Mouse (Mus musculus) lung, postnatal 0 days (tissue): ENCODE data around the gene Malsu1. TPM values are rescaled to one million over a fixed set of nuclear protein-coding genes. Genes with fewer than 3 reads are reported as not detected.

ENCODE experiments used
- ATAC-seq: fragments of 200-750 bp; cut with Nextera tagmentation; 2 replicates; pipeline ENCODE4 v1.8.0; 2017; ENCODE audit warnings: moderate library complexity
- DNase-seq: peaks from one replicate; pipeline ENCODE4 v3.0.0-alpha.2; 2016; ENCODE audit warnings: low spot score
- H3K27ac ChIP-seq: fragments of 300-500 bp; sonication (generic); 2 replicates; pipeline ENCODE4 v1.5.1; 2014; ENCODE audit warnings: antibody characterized with exemption, mild to moderate bottlenecking, low read length, mixed read lengths
- H3K27me3 ChIP-seq: fragments of 300-500 bp; sonication (generic); replicated peaks from 2 replicates; pipeline ENCODE4 v1.6.1; 2014; ENCODE audit warnings: low read length, mixed read lengths; ENCODE audit not compliant: insufficient read depth
- H3K36me3 ChIP-seq: fragments of 300-500 bp; sonication (generic); 2 replicates; pipeline ENCODE4 v1.6.1; 2014; ENCODE audit warnings: low read length, mixed read lengths; ENCODE audit not compliant: insufficient read depth
- H3K4me1 ChIP-seq: fragments of 300-500 bp; sonication (generic); 2 replicates; pipeline ENCODE4 v1.6.1; 2014; ENCODE audit warnings: antibody characterized with exemption, low read depth, low read length, mixed read lengths; ENCODE audit not compliant: insufficient read depth
- H3K4me2 ChIP-seq: fragments of 300-500 bp; sonication (generic); replicated peaks from 2 replicates; pipeline ENCODE4 v1.6.1; 2014; ENCODE audit warnings: low read depth, mild to moderate bottlenecking, low read length, moderate library complexity, mixed read lengths
- H3K4me3 ChIP-seq: fragments of 300-500 bp; sonication (generic); 2 replicates; pipeline ENCODE4 v1.5.1; 2014; ENCODE audit warnings: low read depth, low read length
- H3K9ac ChIP-seq: fragments of 300-500 bp; sonication (generic); replicated peaks from 2 replicates; pipeline ENCODE4 v1.6.1; 2014; ENCODE audit warnings: low read depth, mild to moderate bottlenecking
- H3K9me3 ChIP-seq: fragments of 300-500 bp; sonication (generic); 2 replicates; pipeline ENCODE4 v1.6.1; 2016; ENCODE audit warnings: low read length, mixed read lengths
- CTCF ChIP-seq: IDR thresholded peaks from 2 replicates; pipeline ENCODE4 v1.5.1; 2016; ENCODE audit warnings: antibody characterized with exemption, mild to moderate bottlenecking
- EP300 ChIP-seq: IDR thresholded peaks from 2 replicates; pipeline ENCODE4 v1.6.1; 2016; ENCODE audit warnings: antibody characterized with exemption, mild to moderate bottlenecking, control low read depth
- WGBS: fragments of 180-500 bp; shearing (Covaris S2); extraction: QIAGEN DNeasy Blood & Tissue Kit; methylation state at CpG from one replicate; pipeline ENCODE4 v1.1.7; 2014; 5-methylcytosine and 5-hydroxymethylcytosine counted together
- polyA plus RNA-seq: library from polyadenylated mRNA; unstranded; fragments of >200 nt; fragmentation: Nextera tagmentation; extraction: Ambion mirVana; gene quantifications from 2 replicates; pipeline ENCODE4 v1.2.1, GENCODE M21; 2015

The Malsu1 gene
- polyA plus RNA-seq, 1 experiment from 2014 or later: 84.1 TPM

GRCm38 (mm10) chr6:49119462-49120135 is 46.0 kb downstream of the Malsu1 start:
- no peak for TF ChIP-seq CTCF
- TF ChIP-seq EP300: peak; percentile 43; the same call in 1 of the 2 replicates
- H3K27ac ChIP-seq: peak overlapping the region; percentile 1; the same call in 1 of the 2 replicates
- DNase-seq: peak; percentile 56
- no peaks in the 10 kb centered on the region for H3K9me3 ChIP-seq
- WGBS: 52% methylated on average over 1 of the region's 1 CpGs
- no peak overlapping the region for H3K4me3 ChIP-seq
- ATAC-seq: peak; percentile 78
- H3K36me3 ChIP-seq: no peaks in the 10 kb centered on the region
- H3K9ac ChIP-seq: no peak overlapping the region
- H3K4me2 ChIP-seq: no peak overlapping the region
- no peaks in the 10 kb centered on the region for H3K27me3 ChIP-seq
- peaks cover 6% of the 10 kb centered on the region; the same call in 1 of the 2 replicates for H3K4me1 ChIP-seq

- H3K27me3 ChIP-seq: no peaks in the 10 kb centered on the region
- peak overlapping the region; percentile 1; the same call in 1 of the 2 replicates for H3K27ac ChIP-seq
- H3K4me3 ChIP-seq: no peak overlapping the region
- 84% methylated on average over 3 of the region's 3 CpGs for WGBS
- ATAC-seq: no peak
- no peak overlapping the region for H3K4me2 ChIP-seq
- H3K9me3 ChIP-seq: no peaks in the 10 kb centered on the region
- H3K36me3 ChIP-seq: no peaks in the 10 kb centered on the region
- H3K4me1 ChIP-seq: peaks cover 6% of the 10 kb centered on the region; the same call in 1 of the 2 replicates
- TF ChIP-seq CTCF (no peak), EP300 (no peak)
- DNase-seq: no peak
- no peak overlapping the region for H3K9ac ChIP-seq
These were observed 46.8 kb downstream of the Malsu1 start for GRCm38 (mm10) chr6:49120370-49120769.

GRCm38 (mm10) chr6:49130328-49130727 is 56.7 kb downstream of the Malsu1 start:
- no peak for TF ChIP-seq CTCF
- TF ChIP-seq EP300: no peak
- Histone ChIP-seq H3K9me3 (no peaks in the 10 kb centered on the region), H3K4me1 (no peaks in the 10 kb centered on the region), H3K9ac (no peak overlapping the region), H3K27me3 (no peaks in the 10 kb centered on the region), H3K27ac (no peak overlapping the region), H3K4me2 (no peak overlapping the region), H3K4me3 (no peak overlapping the region), H3K36me3 (no peaks in the 10 kb centered on the region)
- DNase-seq (no peak), ATAC-seq (no peak)

GRCm38 (mm10) chr6:49131855-49132254 is 58.3 kb downstream of the Malsu1 start:
- H3K36me3 ChIP-seq: no peaks in the 10 kb centered on the region
- H3K9ac ChIP-seq: no peak overlapping the region
- no peak for DNase-seq
- WGBS: 88% methylated on average over 9 of the region's 9 CpGs
- H3K27ac ChIP-seq: no peak overlapping the region
- ATAC-seq: no peak
- H3K4me3 ChIP-seq: no peak overlapping the region
- H3K9me3 ChIP-seq: no peaks in the 10 kb centered on the region
- no peaks in the 10 kb centered on the region for H3K4me1 ChIP-seq
- no peak overlapping the region for H3K4me2 ChIP-seq
- TF ChIP-seq EP300 (no peak), CTCF (no peak)
- no peaks in the 10 kb centered on the region for H3K27me3 ChIP-seq

GRCm38 (mm10) chr6:49132352-49133090 is 58.9 kb downstream of the Malsu1 start:
- 66% methylated on average over 6 of the region's 6 CpGs for WGBS
- TF ChIP-seq EP300: no peak
- TF ChIP-seq CTCF: no peak
- Histone ChIP-seq H3K9me3 (no peaks in the 10 kb centered on the region), H3K27ac (no peak overlapping the region), H3K4me1 (no peaks in the 10 kb centered on the region), H3K27me3 (no peaks in the 10 kb centered on the region), H3K4me2 (no peak overlapping the region), H3K9ac (no peak overlapping the region), H3K4me3 (no peak overlapping the region), H3K36me3 (no peaks in the 10 kb centered on the region)
- ATAC-seq (no peak), DNase-seq (no peak)

Other genes starting within 250 kb of the Malsu1 start
- gene Tmem176a, start 232.9 kb upstream of the Malsu1 start, polyA plus RNA-seq: 485 and 539 TPM in 2 replicates
- gene Tmem176b, start 232.3 kb upstream of the Malsu1 start, polyA plus RNA-seq: 798 and 806 TPM in 2 replicates
- 4.4 and 4.9 TPM in 2 replicates for gene Aoc1, start 200.9 kb upstream of the Malsu1 start, polyA plus RNA-seq
- not detected in 2 replicates for gene 1600015I10Rik, start 143.9 kb upstream of the Malsu1 start, polyA plus RNA-seq
- gene Doxl2, start 98.8 kb upstream of the Malsu1 start, polyA plus RNA-seq: not detected in 2 replicates
- not detected in 2 replicates for gene Svs1, start 86.9 kb upstream of the Malsu1 start, polyA plus RNA-seq
- 1.5 and 2.0 TPM in 2 replicates for gene Gpnmb, start 37.2 kb upstream of the Malsu1 start, polyA plus RNA-seq
- 20.8 and 23.7 TPM in 2 replicates for gene Igf2bp3, start 141.2 kb downstream of the Malsu1 start, polyA plus RNA-seq
- 45.3 and 72.6 TPM in 2 replicates for gene Tra2a, start 190.2 kb downstream of the Malsu1 start, polyA plus RNA-seq
- gene Ccdc126, start 245.5 kb downstream of the Malsu1 start, polyA plus RNA-seq: 14.8 and 15.4 TPM in 2 replicates